Mouse (Mus musculus) heart, embryonic 16.5 days (tissue): ENCODE results near the gene Atp2b2. TPM values are rescaled to one million over a fixed set of nuclear protein-coding genes. Genes with fewer than 3 reads are reported as not detected.

Experiments
- ATAC-seq: fragments of 200-750 bp; cut with Nextera tagmentation; replicated peaks from 2 replicates; pipeline ENCODE4 v1.8.0; 2017; ENCODE audit warnings: moderate number of reproducible peaks; ENCODE audit not compliant: insufficient read depth, low FRiP score; ENCODE audit errors: extremely low read depth
- H3K27ac ChIP-seq: fragments of 300-500 bp; sonication (generic); 2 replicates; pipeline ENCODE4 v1.5.1; 2014; ENCODE audit warnings: mild to moderate bottlenecking, low read length, control low read depth, moderate library complexity
- H3K27me3 ChIP-seq: fragments of 300-500 bp; sonication (generic); 2 replicates; pipeline ENCODE4 v1.6.1; 2014; ENCODE audit warnings: low read length, mixed read lengths; ENCODE audit not compliant: control insufficient read depth, insufficient read depth
- H3K36me3 ChIP-seq: fragments of 300-500 bp; sonication (generic); 2 replicates; pipeline ENCODE4 v1.6.1; 2014; ENCODE audit not compliant: control insufficient read depth, insufficient read depth
- H3K4me1 ChIP-seq: fragments of 300-500 bp; sonication (generic); 2 replicates; pipeline ENCODE4 v1.6.1; 2014; ENCODE audit warnings: low read length, mixed read lengths; ENCODE audit not compliant: control insufficient read depth, insufficient read depth
- H3K4me2 ChIP-seq: fragments of 300-500 bp; sonication (generic); 2 replicates; pipeline ENCODE4 v1.6.1; 2014; ENCODE audit warnings: low read depth, mild to moderate bottlenecking, control low read depth, low read length
- H3K4me3 ChIP-seq: fragments of 300-500 bp; sonication (generic); 2 replicates; pipeline ENCODE4 v1.5.1; 2014; ENCODE audit warnings: mild to moderate bottlenecking, control low read depth, low read length
- H3K9ac ChIP-seq: fragments of 300-500 bp; sonication (generic); 2 replicates; pipeline ENCODE4 v1.6.1; 2014; ENCODE audit warnings: low read length, control low read depth
- H3K9me3 ChIP-seq: fragments of 300-500 bp; sonication (generic); replicated peaks from 2 replicates; pipeline ENCODE4 v1.6.1; 2016; ENCODE audit warnings: low read length; ENCODE audit not compliant: control insufficient read depth
- WGBS: fragments of 180-500 bp; shearing (Covaris S2); extraction: QIAGEN DNeasy Blood & Tissue Kit; methylation state at CpG from one replicate; pipeline ENCODE4 v1.1.7; 2014; 5-methylcytosine and 5-hydroxymethylcytosine counted together
- polyA plus RNA-seq: library from polyadenylated mRNA; unstranded; fragments of >200 nt; fragmentation: Nextera tagmentation; extraction: Ambion mirVana; gene quantifications from 2 replicates; pipeline ENCODE4 v1.2.1, GENCODE M21; 2015

Atp2b2 gene
- polyA plus RNA-seq, 1 experiment from 2014 or later = 0.12 TPM

- Histone ChIP-seq H3K27me3 (peaks cover 23% of the 10 kb centered on the region), H3K4me2 (no peak overlapping the region), H3K27ac (no peak overlapping the region), H3K36me3 (no peaks in the 10 kb centered on the region), H3K9ac (no peak overlapping the region), H3K4me3 (no peak overlapping the region), H3K4me1 (no peaks in the 10 kb centered on the region), H3K9me3 (no peaks in the 10 kb centered on the region)
- 89% methylated on average over 4 of the region's 4 CpGs for WGBS
- ATAC-seq = no peak
Observed at GRCm38 (mm10) chr6:113896023-113896422, 146.4 kb downstream of the Atp2b2 start.

GRCm38 (mm10) chr6:113894008-113894407 lies 148.4 kb downstream of the Atp2b2 start:
- Histone ChIP-seq H3K36me3 (no peaks in the 10 kb centered on the region), H3K4me2 (no peak overlapping the region), H3K9ac (no peak overlapping the region), H3K4me1 (no peaks in the 10 kb centered on the region), H3K4me3 (no peak overlapping the region), H3K9me3 (no peaks in the 10 kb centered on the region), H3K27ac (no peak overlapping the region), H3K27me3 (peaks cover 43% of the 10 kb centered on the region)
- WGBS = 69% methylated on average over 3 of the region's 3 CpGs
- ATAC-seq = no peak

- 46% methylated on average over 13 of the region's 13 CpGs for WGBS
- H3K9me3 ChIP-seq = no peaks in the 10 kb centered on the region
- H3K27me3 ChIP-seq = peaks cover 48% of the 10 kb centered on the region
- H3K4me1 ChIP-seq = no peaks in the 10 kb centered on the region
- no peak overlapping the region for H3K27ac ChIP-seq
- no peak overlapping the region for H3K4me2 ChIP-seq
- H3K9ac ChIP-seq = no peak overlapping the region
- no peak overlapping the region for H3K4me3 ChIP-seq
- no peaks in the 10 kb centered on the region for H3K36me3 ChIP-seq
- ATAC-seq = no peak
Observed at GRCm38 (mm10) chr6:113892091-113892674, 150.2 kb downstream of the Atp2b2 start.

- H3K27ac ChIP-seq = no peak overlapping the region
- under 1% methylated on average over 48 of the region's 49 CpGs for WGBS
- H3K4me3 ChIP-seq = peak overlapping the region; percentile 41
- H3K9ac ChIP-seq = no peak overlapping the region
- H3K36me3 ChIP-seq = no peaks in the 10 kb centered on the region
- ATAC-seq = no peak; the same call in 1 of the 2 replicates
- H3K4me1 ChIP-seq = no peaks in the 10 kb centered on the region
- H3K27me3 ChIP-seq = peaks cover 52% of the 10 kb centered on the region
- H3K9me3 ChIP-seq = no peaks in the 10 kb centered on the region
- peak overlapping the region; percentile 61 for H3K4me2 ChIP-seq
Observed at GRCm38 (mm10) chr6:113891225-113891967, 151.0 kb downstream of the Atp2b2 start.

GRCm38 (mm10) chr6:113890858-113891213 lies 151.6 kb downstream of the Atp2b2 start:
- H3K27me3 ChIP-seq = peaks cover 53% of the 10 kb centered on the region
- WGBS = 3% methylated on average over 10 of the region's 10 CpGs
- H3K4me1 ChIP-seq = no peaks in the 10 kb centered on the region
- no peak for ATAC-seq
- no peaks in the 10 kb centered on the region for H3K36me3 ChIP-seq
- H3K4me2 ChIP-seq = peak overlapping the region; percentile 61
- H3K9ac ChIP-seq = no peak overlapping the region
- peak overlapping the region; percentile 41 for H3K4me3 ChIP-seq
- no peak overlapping the region for H3K27ac ChIP-seq
- no peaks in the 10 kb centered on the region for H3K9me3 ChIP-seq

GRCm38 (mm10) chr6:113890023-113890857 lies 152.2 kb downstream of the Atp2b2 start:
- Histone ChIP-seq H3K27ac (no peak overlapping the region), H3K36me3 (no peaks in the 10 kb centered on the region), H3K9me3 (no peaks in the 10 kb centered on the region), H3K27me3 (peaks cover 53% of the 10 kb centered on the region), H3K4me3 (no peak overlapping the region), H3K4me2 (no peak overlapping the region; the same call in 1 of the 2 replicates), H3K4me1 (no peaks in the 10 kb centered on the region), H3K9ac (no peak overlapping the region)
- no peak; the same call in 1 of the 2 replicates for ATAC-seq
- WGBS = 19% methylated on average over 16 of the region's 16 CpGs

- Histone ChIP-seq H3K4me2 (no peak overlapping the region), H3K9me3 (no peaks in the 10 kb centered on the region), H3K36me3 (no peaks in the 10 kb centered on the region), H3K27ac (no peak overlapping the region), H3K9ac (no peak overlapping the region), H3K4me3 (no peak overlapping the region), H3K27me3 (peaks cover 53% of the 10 kb centered on the region), H3K4me1 (no peaks in the 10 kb centered on the region)
- whole genome bisulfite sequencing = 39% methylated on average over 3 of the region's 3 CpGs
- no peak for ATAC-seq
Observed at GRCm38 (mm10) chr6:113889180-113889579, 153.2 kb downstream of the Atp2b2 start.

- Histone ChIP-seq H3K27me3 (peaks cover 39% of the 10 kb centered on the region), H3K4me1 (no peaks in the 10 kb centered on the region), H3K9ac (no peak overlapping the region), H3K9me3 (no peaks in the 10 kb centered on the region), H3K36me3 (no peaks in the 10 kb centered on the region), H3K4me3 (no peak overlapping the region), H3K27ac (no peak overlapping the region), H3K4me2 (no peak overlapping the region)
- ATAC-seq = no peak
Observed at GRCm38 (mm10) chr6:113886886-113887285, 155.5 kb downstream of the Atp2b2 start.

- Histone ChIP-seq H3K4me2 (no peak overlapping the region), H3K9ac (no peak overlapping the region), H3K4me1 (no peaks in the 10 kb centered on the region), H3K27me3 (peaks cover 18% of the 10 kb centered on the region), H3K4me3 (no peak overlapping the region), H3K9me3 (no peaks in the 10 kb centered on the region), H3K36me3 (no peaks in the 10 kb centered on the region), H3K27ac (no peak overlapping the region)
- 65% methylated on average over 4 of the region's 4 CpGs for WGBS
- no peak for ATAC-seq
Observed at GRCm38 (mm10) chr6:113884806-113885205, 157.6 kb downstream of the Atp2b2 start.
